Mouse (Mus musculus): Measurements from ENCODE around the gene Mrpl40.

Mrpl40 gene

DNA sequence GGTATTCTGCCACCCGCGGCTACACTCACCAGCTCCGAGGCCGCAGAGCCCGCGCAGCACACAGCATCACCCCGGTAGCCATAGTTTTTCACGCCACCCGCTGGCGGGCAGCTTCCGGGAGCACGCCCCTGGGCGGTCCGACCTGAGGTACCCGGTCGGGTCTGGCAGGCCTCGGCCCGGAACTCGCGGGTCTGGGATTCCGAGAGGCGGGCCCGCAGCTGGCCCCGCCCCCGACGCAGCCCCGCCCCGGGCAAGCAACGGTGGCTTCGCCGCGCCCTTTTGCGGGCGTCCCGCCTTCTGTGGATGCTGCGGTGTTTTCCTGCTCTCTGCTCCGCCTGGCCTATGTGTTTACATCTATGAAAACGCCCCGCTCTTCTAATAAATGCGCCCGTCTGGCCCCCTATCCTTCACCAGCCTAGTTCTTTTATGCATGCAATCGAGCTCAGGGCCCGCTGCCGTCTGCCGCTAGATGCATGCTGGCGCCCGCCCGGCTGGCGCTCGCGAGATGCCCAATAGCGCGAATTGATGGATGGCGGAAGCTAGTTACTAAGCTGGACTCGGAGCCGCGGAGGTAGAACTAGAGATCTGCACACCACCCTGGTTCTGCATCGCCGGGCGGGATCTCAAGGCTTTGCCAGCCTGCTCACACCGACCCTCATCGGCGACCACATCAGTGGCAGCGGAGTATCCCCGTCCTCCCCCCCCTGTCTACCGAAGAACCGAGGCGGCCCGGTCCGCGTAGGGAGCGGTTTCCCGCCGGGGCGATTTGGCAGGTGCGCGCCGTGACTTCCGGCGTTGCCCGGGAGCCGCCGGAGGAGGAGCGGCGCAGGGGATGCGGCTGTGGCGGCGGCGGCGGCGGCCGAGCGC lies at the start of gene Mrpl40, which contains the start of gene Hira:
Gene Mrpl40, minus strand, starts transcription at position 421 of the 867 bp plus-strand sequence.
Gene Hira, plus strand, starts transcription at position 596 of the 867 bp plus-strand sequence.
- under 1% methylated on average over 92 of the region's 93 CpGs for WGBS

DNA sequence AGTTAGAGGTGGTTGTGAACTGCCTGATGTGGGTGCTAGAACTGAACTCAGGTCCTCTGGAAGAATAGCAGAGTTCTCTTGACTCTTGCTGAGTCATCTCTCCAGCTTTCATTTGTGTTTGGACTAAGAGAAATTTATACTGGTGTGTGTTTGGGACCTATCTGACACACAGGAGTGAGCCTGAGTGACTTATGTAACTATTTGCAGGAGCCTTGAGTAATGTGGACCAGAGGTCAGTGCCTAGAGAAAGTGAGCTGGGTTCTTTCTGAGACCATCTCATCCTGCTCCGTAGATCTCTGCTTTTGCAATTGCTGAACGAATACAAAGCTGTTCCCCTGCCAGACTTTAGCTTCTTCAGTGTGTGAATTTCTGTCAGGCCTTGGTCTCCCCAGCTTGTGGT lies 45.1 kb upstream of the Mrpl40 start:
- WGBS, result 81% methylated on average over 2 of the region's 2 CpGs

DNA sequence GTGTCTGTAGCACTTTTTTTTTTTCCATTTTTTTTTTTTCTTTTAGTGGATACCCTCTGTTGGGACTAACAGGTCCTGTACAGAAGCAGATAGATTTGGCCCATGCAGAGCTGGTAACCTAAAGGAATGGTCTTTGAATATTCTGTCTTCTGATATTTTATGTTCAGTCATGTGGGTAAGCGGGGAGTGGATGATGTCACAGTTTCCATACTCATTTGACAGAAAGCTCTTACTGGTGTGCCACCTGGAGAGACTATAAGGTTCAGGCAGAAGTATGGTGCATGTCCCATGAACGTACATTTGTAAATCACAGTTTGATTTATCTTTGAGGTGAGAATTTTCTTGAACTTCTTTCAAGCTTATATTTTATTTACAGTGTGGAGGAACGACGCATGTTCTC lies 39.4 kb upstream of the Mrpl40 start:
- WGBS, result 90% methylated on average over 4 of the region's 4 CpGs

DNA sequence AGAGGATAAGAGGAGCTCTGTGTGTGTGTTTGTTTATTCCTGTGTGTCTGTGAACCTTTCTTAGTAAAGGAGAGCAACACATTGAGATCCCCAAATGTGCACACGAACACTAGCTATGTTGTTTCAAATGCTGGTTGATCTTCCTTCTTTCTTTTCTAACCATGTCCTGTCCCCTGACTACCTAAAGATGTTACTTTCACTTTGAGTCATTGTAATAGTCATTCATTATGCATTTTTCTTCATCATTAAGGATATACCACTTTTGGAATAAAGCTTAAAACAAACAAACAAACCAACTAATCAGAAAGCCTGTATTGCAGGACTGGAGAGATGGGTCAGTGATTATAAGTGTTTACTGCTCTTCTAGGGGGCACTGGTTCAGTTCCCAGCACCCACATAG lies 29.0 kb upstream of the Mrpl40 start:
- WGBS, result 84% methylated on average over 1 of the region's 1 CpGs

DNA sequence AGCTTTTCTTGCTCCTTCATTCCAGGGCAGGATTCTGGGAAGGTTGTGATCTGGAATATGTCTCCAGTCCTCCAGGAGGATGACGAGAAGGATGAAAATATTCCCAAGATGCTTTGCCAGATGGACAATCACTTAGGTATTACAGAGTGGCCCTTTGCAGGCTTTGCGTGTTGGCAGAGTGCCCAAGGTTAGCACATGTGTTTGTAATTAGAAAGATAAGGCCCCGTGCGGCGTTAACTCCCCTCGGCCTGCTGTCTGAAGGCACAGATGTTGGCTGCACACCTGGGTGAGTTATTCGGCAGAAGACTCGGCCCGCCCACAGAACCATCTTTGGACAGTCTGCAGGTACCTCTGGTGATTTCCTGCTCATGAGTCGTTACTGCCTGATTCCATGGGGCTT lies 19.8 kb upstream of the Mrpl40 start:
- WGBS, result 76% methylated on average over 10 of the region's 10 CpGs

DNA sequence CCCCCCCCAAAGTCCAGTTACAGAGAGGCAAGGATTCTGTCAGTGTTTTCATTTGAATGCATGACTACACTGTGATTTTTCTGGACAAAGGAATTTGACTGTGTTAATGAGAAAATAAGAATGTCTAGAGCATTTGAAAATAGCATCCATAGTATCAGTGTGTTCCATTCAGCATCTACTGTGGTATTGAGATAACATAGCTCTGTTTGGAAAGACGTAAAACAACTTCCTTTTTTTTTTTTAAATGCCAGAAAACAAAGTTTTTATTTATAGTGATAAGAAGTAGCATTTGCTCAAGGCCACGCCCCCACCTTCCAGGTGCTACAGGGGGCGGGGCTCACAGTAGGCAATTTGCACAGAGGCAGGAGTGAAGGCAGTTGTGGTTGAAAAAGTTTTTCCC lies 18.6 kb upstream of the Mrpl40 start:
- WGBS, result 79% methylated on average over 3 of the region's 3 CpGs

DNA sequence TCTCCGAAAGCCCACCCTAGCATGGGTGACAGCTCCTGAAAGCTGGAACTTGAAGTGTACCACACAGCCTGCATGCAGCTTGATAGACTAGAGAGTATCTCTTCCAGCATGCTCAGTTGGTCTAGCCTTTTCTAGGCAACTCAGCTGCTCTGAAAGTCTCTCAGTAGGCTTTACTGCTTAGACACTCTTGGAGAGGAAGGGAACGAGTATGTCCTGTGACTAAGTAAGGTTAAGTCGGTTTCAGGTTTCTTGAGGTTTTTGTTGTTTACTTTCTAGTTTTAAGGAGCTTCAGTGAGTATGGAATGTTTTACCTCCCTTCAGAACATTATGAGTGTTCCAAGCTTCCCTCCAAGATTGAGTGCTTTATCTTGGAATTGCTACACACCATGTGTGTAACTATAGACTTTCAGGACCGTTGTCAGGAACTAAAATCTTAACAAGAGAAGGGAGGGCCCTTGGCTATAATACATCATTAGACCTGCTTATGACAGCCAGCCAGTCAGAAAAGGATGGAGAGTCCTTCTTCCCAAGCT lies 17.2 kb upstream of the Mrpl40 start:
- 78% methylated on average over 4 of the region's 4 CpGs for WGBS

DNA sequence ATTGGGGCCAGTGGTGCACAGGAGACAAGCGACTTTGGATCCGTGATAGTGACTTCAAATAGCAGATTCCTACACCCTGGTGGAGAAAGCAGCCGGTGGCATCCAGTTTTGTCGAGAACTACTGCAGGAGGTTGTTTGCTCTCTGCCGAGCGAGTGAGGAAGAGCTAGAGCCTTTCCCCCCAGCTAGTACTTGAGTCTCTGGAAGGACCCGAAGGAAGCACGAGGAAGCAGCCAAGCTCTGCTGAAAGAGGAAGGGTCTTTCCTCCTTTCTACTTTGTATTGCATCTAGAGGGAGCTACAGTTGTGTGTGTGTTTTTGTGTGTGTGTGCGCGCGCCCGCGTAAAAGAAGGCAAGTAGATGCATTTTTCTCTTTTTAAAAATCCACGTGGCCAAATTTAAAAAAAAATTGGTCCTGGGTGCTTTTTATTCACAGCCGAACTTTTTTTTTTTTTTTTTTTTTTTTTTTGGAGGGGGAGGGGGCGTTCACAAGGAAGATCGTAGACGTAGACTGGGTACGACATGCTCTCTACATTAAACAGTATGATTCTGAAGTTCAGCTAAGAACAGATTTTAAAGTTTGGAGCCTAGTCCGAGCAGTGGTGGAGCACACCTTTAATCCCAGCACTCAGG lies 1.5 kb upstream of the Mrpl40 start:
- WGBS, result 8% methylated on average over 20 of the region's 20 CpGs

DNA sequence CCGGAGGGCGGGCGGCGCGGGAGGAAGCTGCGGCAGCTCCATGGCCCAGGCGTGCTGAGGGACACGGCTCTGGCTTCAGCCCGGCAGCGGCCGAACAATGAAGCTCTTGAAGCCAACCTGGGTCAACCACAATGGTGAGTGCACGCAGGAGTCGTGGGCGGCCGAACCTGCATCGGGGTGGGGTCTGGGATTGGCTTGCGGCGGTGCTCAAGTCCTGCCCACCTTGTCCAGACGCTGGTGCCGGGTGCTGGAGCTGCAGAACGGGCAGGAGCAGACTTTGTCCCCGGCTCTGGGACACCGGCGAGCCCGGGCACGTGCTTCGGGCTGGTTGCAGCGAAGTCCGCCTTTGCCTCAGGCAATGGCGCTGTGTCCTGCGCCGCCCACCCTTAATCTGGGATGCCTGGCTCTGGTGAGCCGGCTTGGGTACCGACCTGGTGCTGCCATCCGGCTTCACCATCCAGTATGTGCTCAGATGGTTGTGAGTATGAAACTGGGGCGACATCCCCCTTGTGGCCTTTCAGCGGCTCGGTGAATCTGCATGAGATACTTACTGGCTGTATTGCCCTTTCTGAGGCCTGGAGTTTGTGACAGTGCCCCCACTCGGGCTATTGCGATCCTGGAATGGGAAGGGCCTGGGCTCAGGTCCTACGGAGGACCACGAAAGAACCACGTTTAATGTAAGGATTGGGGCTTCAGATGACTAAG lies 876 bp upstream of the Mrpl40 start:
- WGBS, result under 1% methylated on average over 43 of the region's 43 CpGs

DNA sequence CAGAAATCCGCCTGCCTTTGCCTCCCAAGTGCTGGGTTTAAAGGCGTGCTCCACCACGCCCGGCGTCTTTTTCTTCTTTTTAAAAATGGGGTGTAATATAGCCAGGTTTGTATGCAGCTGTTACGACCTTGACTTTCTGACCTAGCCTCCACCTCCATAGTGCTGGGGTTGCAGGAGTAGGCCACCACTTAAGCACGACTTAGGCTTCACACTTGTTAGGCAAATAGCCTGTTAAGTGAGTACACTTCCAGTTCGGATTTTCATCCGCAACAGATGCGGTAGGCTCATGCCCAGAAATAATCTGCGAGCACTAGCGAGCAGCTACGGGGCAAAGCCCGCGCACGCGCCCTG lies 596 bp downstream of the Mrpl40 start:
- under 1% methylated on average over 17 of the region's 17 CpGs for WGBS

DNA sequence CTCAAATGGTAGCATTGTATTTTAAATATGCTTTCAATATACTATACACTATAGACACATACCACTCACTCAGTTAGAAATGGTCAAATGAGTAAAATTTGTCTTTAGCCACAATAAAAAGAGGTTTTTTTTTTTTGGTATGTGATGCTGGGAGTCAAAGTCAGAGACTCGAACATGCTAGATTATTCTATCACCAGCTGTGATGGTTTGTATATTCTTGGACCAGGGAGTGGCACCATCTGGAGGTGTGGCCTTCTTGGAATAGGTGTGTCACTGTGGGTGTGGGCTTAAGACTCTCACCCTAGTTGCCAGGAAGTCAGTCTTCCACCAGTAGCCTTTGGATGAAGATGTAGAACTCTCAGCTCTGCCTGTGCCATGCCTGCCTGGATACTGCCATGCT lies 6.2 kb downstream of the Mrpl40 start:
- 74% methylated on average over 1 of the region's 1 CpGs for WGBS

DNA sequence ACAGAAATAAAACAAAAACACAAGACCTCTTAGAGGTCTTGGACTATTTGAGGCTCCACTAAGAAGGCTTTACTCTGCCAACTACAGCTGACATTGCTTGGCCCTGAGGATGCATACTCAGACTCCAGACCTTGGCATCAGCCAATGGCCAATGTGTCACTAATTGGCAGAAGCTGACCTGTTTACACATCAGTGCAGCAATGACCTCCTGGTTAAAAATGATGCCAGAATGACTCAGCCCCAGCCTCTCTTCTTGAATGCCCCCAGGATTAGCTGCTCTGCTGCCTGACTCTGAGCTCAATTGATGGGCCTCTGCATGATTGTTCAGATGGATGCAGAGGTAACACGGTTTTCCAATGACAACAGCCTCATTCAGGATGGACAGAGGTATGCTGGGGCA lies 16.5 kb downstream of the Mrpl40 start:
- WGBS, result 56% methylated on average over 1 of the region's 1 CpGs

DNA sequence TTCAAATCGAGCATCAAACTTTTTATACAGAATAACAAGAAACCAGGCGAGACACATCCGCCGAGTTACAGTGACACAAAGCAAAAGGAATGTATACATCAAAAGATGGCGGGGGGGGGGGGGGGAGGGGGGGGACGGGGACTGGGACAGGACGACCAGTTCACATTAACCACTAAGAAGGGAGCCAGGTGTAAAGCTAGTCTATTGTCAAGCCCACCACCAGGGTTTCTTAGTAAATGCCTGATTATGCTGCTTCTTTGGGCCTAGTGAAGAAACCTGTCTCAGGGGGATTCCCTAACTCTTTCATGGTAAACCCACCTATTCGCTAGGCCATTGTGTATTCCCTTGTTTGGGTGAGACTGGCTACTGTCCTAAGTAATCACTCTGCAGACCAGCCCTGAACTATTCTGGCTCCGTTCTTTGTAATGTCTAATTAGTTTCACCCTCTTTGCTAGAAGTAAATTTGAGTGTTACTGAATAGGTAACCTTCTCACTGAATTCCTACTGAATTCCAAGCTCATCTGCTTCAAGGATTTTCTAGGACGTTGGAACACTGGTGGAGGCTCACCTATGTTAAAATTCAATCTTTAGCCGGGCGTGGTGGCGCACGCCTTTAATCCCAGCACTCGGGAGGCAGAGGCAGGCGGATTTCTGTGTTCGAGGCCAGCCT lies 27.0 kb downstream of the Mrpl40 start:
- 89% methylated on average over 17 of the region's 17 CpGs for WGBS

DNA sequence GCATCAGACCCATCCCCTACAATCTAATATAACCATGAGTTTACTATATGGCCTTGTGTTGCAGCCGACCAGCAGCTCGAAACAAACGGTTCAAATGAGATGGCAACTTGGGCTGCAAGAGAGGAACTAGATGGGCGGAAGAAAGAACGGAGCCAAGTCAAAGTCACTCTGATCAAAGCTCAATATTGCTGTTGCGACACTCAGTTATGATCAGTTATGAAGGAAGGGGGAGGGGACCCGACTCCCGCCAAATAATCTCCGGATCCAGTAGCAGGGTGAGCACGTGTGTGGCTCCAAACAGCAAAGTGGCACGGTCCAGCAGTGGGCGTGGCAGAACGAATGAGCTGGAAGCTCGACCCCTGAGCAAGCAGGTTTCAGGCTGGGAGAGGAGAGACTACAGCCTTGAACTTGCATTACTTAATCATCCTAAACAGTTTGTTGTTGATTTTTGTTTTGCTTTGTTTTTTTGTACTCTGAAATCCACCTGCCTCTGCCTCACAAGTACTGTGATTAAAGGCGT lies 30.3 kb downstream of the Mrpl40 start:
- WGBS, result 89% methylated on average over 15 of the region's 15 CpGs

DNA sequence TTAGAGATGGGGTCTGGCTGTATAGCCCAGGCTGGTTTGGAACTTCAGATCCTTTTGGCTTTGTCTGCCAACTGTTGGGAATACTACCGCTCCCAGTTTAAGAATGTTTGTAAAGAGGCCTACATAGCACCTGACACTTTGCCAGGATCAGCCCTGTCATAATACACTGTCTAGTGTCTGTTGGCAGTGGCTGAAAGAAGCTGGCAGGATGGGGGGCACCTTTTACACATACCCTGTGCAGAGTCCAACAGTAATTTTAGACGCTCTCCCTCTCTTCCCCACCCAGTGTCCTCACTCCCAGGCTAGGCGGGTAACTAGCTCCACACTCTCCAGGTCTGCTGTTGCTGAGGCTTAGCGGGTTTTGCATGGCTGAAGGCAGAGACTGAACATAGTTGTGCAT lies 38.3 kb downstream of the Mrpl40 start:
- WGBS, result 72% methylated on average over 4 of the region's 4 CpGs

DNA sequence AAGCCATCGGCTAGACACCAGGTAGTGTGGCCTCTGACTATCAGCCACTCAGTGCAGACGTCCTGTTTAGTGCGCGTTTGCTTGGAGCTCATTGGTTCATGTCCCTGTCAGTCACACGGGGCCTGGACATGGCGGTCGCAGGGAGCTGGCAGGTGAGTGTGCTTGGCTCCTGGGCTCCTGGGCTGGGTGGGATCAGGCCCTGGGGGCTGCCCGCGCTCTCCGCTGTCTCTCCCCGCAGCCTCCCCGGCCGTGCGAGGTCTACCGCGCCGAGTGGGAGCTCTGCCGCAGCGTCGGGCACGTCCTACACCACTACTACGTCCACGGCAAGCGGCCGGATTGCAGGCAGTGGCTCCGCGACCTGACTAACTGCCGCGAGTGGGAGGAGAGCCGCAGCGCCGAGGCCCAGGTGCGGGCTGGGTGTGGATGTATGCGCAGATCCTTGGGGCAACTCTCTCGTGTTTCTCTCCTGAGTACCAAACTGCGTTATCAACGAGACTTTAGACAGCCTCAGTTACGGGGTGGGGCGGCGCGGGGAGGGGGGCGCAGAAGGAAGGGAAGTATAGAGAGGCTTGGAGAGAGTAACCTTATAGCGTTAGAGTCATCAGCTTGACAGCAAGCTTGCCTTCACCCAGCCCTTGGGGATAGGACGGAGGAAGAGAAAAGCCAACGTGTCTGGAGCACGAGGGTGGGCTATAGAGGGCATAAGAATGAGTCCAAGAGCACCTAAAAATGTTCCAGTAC lies 40.0 kb downstream of the Mrpl40 start, which contains the start of the genes 2510002D24Rik and Gm28539:
Gene 2510002D24Rik, plus strand, starts transcription at position 111 of the 741 bp plus-strand sequence.
Gene Gm28539, plus strand, starts transcription at position 117 of the 741 bp plus-strand sequence.
- 1% methylated on average over 46 of the region's 46 CpGs for WGBS

DNA sequence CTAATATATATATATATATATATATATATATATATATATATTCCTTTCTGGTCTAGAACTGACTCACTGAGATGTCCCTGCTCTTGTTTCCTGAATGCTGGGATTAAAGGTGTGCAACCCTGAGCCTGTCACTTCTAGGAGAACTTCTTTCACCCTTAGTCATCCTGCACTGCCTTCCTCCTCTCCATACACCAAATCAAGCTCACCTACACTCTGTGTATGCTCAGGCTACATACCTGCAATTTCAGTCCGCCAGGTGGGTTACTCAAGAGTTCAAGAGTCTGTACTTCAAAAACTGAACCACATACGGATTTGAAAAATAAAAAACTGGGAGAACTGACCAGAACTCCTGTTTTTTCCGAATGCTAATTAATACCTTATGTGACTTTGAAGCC lies 40.6 kb downstream of the Mrpl40 start:
- WGBS, result 29% methylated on average over 3 of the region's 3 CpGs

DNA sequence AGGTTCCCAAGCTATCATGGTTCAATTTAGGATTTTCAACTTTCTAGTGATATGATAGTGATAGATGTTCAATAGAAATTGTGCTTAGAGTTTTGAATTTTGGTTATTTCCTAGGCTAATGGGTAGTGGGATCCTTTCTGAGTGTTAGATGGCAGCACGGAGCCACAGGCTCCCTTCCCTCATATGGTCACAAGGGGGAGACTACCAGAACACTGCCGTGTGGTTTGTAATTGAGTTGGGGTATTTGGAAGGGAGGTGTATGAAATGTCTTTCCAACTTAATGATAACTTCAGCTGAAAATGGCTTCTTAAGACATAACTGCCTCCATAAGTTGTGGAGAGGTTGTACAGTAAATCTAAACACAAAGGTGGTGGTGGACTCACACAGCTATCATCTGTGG lies 43.2 kb downstream of the Mrpl40 start:
- WGBS, result 49% methylated on average over 2 of the region's 2 CpGs

DNA sequence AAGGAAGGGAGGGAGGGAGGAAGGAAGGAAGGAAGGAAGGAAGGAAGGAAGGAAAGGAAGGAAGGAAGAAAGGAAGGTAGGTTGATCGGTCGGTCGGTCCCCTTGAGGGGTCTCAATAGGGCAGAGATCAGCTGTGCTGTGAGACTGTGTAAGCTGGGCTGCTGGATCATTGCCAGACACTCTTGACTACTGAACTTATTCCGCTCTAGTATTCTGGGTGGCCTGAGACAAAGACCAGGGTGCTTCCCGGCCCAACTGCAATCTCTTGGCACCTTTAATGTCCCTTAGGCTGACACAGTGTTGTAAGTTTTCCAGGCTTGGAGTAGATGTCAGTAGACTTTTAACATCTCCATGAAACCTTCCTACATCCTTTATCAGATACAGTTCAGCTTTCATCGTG lies 47.6 kb downstream of the Mrpl40 start:
- WGBS, result 81% methylated on average over 6 of the region's 6 CpGs

DNA sequence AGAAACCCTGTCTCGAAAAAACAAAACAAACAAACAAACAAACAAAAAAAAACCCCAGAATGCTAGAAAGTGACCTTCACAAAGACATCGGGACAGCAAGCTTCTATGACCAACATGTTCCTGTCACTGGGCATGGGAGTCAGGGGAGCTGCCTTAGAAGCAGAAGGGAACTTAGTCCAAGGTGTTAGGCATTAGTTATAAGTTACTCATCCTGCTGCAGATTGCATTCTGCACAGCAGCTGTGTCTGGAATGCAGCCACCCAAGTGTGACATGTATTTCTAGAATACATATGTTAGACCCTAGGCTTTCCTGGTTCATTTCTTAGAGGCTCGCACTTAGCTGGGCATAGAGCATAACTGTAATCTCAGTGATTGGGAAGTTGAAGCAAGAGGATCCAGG lies 48.0 kb downstream of the Mrpl40 start:
- WGBS, result 83% methylated on average over 3 of the region's 3 CpGs

DNA sequence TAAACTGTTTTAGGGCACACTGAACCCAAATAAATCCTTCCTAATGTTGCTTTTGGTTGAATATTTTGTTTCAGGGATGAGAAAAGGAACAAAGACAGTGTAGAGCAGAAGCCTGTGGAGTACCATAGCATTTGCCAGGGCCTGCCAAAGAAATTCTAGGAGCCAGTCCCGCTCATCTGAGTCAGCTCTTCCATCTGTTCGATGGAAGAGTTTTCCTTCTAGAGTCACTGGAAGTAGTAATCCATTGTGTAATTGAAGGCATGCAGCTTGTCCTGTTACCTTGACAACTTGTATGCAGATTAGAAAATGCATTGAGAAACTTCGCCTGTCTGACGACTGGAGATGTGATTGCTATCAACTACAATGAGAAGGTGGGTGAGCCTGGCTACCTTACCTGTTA lies 53.7 kb downstream of the Mrpl40 start:
- WGBS, result 29% methylated on average over 4 of the region's 4 CpGs

Data from cerebral cortex, adult 2 months (tissue).